Mouse (Mus musculus): Measurements from ENCODE around the gene Dnajb13. TPM values are rescaled to one million over a fixed set of nuclear protein-coding genes. Genes with fewer than 3 reads are reported as not detected.

The Dnajb13 gene
- polyA plus RNA-seq, 1 experiment from 2014 or later = 7.1 TPM

DNA sequence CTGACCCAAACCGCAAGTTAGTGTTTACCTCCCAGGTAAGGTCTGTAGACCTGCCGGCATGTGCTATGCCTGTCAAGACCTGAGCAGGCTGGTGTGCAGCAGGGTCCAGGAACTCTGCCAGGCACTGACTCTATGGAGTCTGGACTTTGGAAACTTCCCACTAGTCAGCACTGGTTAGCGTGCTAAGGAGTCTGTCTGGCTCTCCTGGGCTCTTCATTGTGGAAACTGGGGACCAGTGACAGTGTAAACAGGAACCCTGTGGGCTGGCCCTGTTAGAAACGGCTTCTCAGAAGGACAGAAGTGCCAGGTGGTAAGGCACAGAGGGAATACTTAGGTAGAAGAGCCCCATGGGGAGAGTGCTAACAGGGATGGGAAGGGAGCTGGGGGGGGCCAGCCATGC lies 49.5 kb downstream of the Dnajb13 start:
- H3K36me3 ChIP-seq = peaks cover 9% of the 10 kb centered on the region
- H3K9me3 ChIP-seq = no peaks in the 10 kb centered on the region
- no peak overlapping the region for H3K4me2 ChIP-seq
- no peak overlapping the region for H3K4me3 ChIP-seq
- no peak overlapping the region for H3K9ac ChIP-seq
- ATAC-seq (ENCODE audit: low FRiP score, low read depth) = no peak
- no peak overlapping the region; the same call in 1 of the 2 replicates for H3K27ac ChIP-seq (replicated peaks)
- 88% methylated on average over 4 of the region's 4 CpGs for WGBS
- H3K4me1 ChIP-seq (replicated peaks) = 0 out of 2 replicates have a peak, but pooled peaks cover 7% of the 10 kb centered on the region
- no peaks in the 10 kb centered on the region for H3K27me3 ChIP-seq

DNA sequence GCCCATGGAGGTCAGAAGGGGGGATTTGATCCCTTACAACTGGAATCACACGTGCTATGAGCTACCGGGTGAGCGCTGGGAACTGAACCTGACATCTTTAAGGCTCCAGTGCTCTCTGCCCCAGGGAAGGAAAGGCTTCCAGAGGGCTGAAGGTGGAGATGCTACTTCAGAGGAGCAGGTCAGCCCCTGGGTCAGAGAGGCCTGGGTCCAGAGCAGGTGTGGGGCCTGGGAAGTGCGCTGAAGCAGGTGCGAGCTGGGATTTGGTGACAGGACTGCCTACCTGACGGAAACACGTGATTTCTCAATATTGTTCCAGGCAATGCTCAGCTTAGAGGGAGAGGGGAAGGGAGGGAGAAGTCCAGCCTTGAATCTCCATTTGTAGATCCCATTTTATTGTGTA lies 50.5 kb downstream of the Dnajb13 start:
- WGBS = 97% methylated on average over 7 of the region's 7 CpGs
- H3K27ac ChIP-seq (replicated peaks) = no peak overlapping the region
- no peaks in the 10 kb centered on the region for H3K9me3 ChIP-seq
- peaks cover 15% of the 10 kb centered on the region for H3K36me3 ChIP-seq
- 0 out of 2 replicates have a peak, but pooled peaks cover 7% of the 10 kb centered on the region for H3K4me1 ChIP-seq (replicated peaks)
- no peak for ATAC-seq (ENCODE audit: low FRiP score, low read depth)
- no peak overlapping the region for H3K4me2 ChIP-seq
- H3K27me3 ChIP-seq = no peaks in the 10 kb centered on the region
- no peak overlapping the region for H3K9ac ChIP-seq
- no peak overlapping the region for H3K4me3 ChIP-seq

DNA sequence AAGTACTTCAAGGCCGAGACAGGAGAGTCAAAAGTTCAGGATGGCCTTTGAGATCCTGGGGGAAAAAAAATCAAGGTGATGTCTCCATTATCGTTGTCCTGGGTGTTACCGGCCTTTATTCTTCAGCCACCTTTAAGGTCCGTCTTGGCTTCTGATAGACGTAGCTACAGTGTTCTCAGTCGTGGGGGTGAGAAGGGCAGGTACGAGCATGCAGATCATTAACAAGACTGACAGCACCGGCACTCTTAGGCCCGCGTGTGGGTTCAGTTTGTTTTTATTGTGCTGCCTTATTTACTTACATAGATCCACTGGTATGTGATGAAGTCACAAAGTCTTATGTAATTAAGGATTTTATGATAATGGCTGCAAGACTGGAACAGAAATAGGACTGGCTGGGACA lies 51.0 kb downstream of the Dnajb13 start:
- Histone ChIP-seq H3K9me3 (no peaks in the 10 kb centered on the region), H3K4me2 (no peak overlapping the region), H3K4me1 (replicated peaks) (0 out of 2 replicates have a peak, but pooled peaks cover 7% of the 10 kb centered on the region), H3K27me3 (no peaks in the 10 kb centered on the region), H3K36me3 (peaks cover 16% of the 10 kb centered on the region), H3K4me3 (no peak overlapping the region), H3K27ac (replicated peaks) (no peak overlapping the region), H3K9ac (no peak overlapping the region)
- no peak for ATAC-seq (ENCODE audit: low FRiP score, low read depth)
- 93% methylated on average over 10 of the region's 10 CpGs for WGBS

DNA sequence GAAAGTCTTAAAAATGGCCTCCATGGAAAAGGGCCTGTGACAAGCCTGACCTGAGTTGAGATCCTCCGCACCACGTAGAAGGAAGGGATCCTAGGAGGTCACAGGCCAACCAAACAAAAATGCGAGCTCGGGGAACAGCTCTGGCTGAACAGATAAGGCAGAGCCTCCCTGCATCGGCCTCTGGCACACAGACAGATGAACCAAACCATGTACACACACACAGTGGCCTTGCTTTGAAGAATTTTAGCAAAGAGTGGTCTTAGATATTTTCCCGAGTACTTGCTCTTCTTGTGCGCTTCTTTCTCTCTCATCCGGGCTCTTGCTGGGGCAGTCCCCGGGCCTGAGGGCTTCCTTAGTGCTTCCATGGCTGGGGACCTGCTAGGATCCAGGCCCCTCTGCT lies 51.6 kb downstream of the Dnajb13 start:
- Histone ChIP-seq H3K9me3 (no peaks in the 10 kb centered on the region), H3K4me2 (no peak overlapping the region), H3K4me3 (no peak overlapping the region), H3K4me1 (replicated peaks) (0 out of 2 replicates have a peak, but pooled peaks cover 7% of the 10 kb centered on the region), H3K27ac (replicated peaks) (no peak overlapping the region), H3K36me3 (peaks cover 16% of the 10 kb centered on the region), H3K27me3 (no peaks in the 10 kb centered on the region), H3K9ac (no peak overlapping the region)
- ATAC-seq (ENCODE audit: low FRiP score, low read depth) = no peak
- 91% methylated on average over 9 of the region's 9 CpGs for WGBS

DNA sequence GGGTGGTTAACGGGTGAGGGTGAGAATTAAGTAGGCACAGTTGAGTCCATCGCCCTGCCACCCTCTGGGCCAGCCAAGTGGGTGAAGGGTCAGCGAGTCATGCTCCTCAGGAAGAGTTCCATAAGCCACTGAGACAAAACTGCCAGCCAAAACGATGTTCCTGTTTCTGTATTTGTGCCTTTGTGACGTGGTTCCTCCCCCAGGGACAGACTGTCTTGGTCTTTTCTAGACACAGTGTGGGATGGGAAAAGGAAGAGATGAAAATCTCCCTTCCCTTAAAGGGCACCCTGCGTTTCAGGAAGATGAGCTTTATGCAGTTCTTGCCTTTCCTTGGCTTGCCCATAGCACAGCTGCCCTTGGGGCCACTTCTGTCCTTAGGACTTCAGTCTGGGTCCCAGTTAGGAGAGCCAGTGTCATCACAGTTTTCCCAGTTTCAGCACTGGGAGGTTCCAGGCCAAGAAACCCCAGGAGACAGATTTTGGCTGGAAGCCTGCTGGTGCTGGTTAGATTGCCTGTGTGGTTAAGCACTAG lies 53.1 kb downstream of the Dnajb13 start:
- Histone ChIP-seq H3K4me1 (replicated peaks) (0 out of 2 replicates have a peak, but pooled peaks cover 7% of the 10 kb centered on the region), H3K9ac (no peak overlapping the region), H3K36me3 (peaks cover 20% of the 10 kb centered on the region), H3K4me2 (no peak overlapping the region), H3K4me3 (no peak overlapping the region), H3K27me3 (no peaks in the 10 kb centered on the region), H3K27ac (replicated peaks) (no peak overlapping the region), H3K9me3 (no peaks in the 10 kb centered on the region)
- 80% methylated on average over 6 of the region's 6 CpGs for WGBS
- no peak for ATAC-seq (ENCODE audit: low FRiP score, low read depth)

DNA sequence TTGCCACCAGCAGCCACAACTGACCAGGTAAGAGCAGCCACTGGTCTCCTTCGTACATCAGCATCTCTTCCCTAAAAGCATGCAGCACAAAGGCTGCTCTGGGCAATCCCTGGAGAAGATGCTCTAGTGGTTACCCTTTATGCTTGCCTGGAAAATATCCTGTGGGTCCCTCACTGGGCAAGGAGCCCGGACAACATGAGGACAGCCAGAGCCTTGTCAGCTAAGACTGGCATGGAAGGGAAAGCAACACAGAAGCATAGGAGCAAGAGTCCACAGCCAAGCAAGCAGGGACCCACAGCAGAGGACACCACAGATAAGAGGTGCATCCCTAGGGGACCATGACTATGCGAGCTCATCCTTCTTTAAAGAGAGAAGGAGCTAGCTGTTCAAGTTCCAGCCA lies 54.9 kb downstream of the Dnajb13 start:
- Histone ChIP-seq H3K27ac (replicated peaks) (no peak overlapping the region), H3K27me3 (no peaks in the 10 kb centered on the region), H3K9me3 (no peaks in the 10 kb centered on the region), H3K4me3 (no peak overlapping the region), H3K4me2 (no peak overlapping the region), H3K9ac (no peak overlapping the region), H3K36me3 (peaks cover 37% of the 10 kb centered on the region), H3K4me1 (replicated peaks) (no peaks in the 10 kb centered on the region)
- no peak for ATAC-seq (ENCODE audit: low FRiP score, low read depth)
- 94% methylated on average over 3 of the region's 3 CpGs for WGBS

DNA sequence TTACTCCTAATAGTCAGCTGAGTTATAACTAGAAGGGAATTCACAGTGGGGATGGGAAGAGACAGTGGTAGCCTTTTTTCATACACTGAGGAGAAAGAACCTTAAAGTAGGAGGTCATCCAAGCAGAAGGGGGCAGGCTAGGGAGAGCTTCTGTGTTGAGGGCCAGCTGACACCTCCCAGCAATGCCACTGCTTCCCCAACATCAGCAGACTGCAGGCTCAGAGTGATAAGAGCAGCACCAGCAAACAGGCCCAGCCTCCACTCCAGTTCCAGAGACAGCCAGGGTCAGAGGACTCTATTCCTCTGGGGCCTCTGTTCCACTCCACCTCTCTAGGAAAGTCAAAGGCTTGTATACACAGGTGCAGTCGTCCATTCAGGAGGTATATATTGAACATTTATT lies 56.6 kb downstream of the Dnajb13 start:
- no peaks in the 10 kb centered on the region for H3K27me3 ChIP-seq
- no peaks in the 10 kb centered on the region for H3K4me1 ChIP-seq (replicated peaks)
- H3K9ac ChIP-seq = no peak overlapping the region
- ATAC-seq (ENCODE audit: low FRiP score, low read depth) = no peak
- no peak overlapping the region for H3K4me3 ChIP-seq
- H3K4me2 ChIP-seq = no peak overlapping the region
- peaks cover 51% of the 10 kb centered on the region for H3K36me3 ChIP-seq
- no peaks in the 10 kb centered on the region for H3K9me3 ChIP-seq
- no peak overlapping the region for H3K27ac ChIP-seq (replicated peaks)
- 70% methylated on average over 1 of the region's 1 CpGs for WGBS

Other genes starting within 250 kb of the Dnajb13 start
- gene P4ha3, start 229.4 kb downstream of the Dnajb13 start, polyA plus RNA-seq (2015; fragmentation: Nextera tagmentation; extraction: Ambion mirVana) = 7.3 and 10.8 TPM in 2 replicates
- 17.5 and 20.9 TPM in 2 replicates for gene C2cd3, start 142.7 kb downstream of the Dnajb13 start, polyA plus RNA-seq (2015; fragmentation: Nextera tagmentation; extraction: Ambion mirVana)
- 154 and 170 TPM in 2 replicates for gene Ppme1, start 142.7 kb downstream of the Dnajb13 start, polyA plus RNA-seq (2015; fragmentation: Nextera tagmentation; extraction: Ambion mirVana)
- not detected in 2 replicates for gene Ucp3, start 42.0 kb downstream of the Dnajb13 start, polyA plus RNA-seq (2015; fragmentation: Nextera tagmentation; extraction: Ambion mirVana)
- 77.4 and 81.8 TPM in 2 replicates for gene Ucp2, start 21.6 kb downstream of the Dnajb13 start, polyA plus RNA-seq (2015; fragmentation: Nextera tagmentation; extraction: Ambion mirVana)
- 15.8 and 17.8 TPM in 2 replicates for gene Coa4, start 22.1 kb upstream of the Dnajb13 start, polyA plus RNA-seq (2015; fragmentation: Nextera tagmentation; extraction: Ambion mirVana)
- 274 and 283 TPM in 2 replicates for gene Rab6a, start 92.5 kb upstream of the Dnajb13 start, polyA plus RNA-seq (2015; fragmentation: Nextera tagmentation; extraction: Ambion mirVana)
- gene Mrpl48, start 93.3 kb upstream of the Dnajb13 start, polyA plus RNA-seq (2015; fragmentation: Nextera tagmentation; extraction: Ambion mirVana) = 81.4 and 83.6 TPM in 2 replicates
- 17.4 and 17.5 TPM in 2 replicates for gene Plekhb1, start 147.5 kb upstream of the Dnajb13 start, polyA plus RNA-seq (2015; fragmentation: Nextera tagmentation; extraction: Ambion mirVana)
- gene Fam168a, start 191.7 kb upstream of the Dnajb13 start, polyA plus RNA-seq (2015; fragmentation: Nextera tagmentation; extraction: Ambion mirVana) = 112 and 117 TPM in 2 replicates

Measured in hindbrain, embryonic 15.5 days (tissue).